Mouse (Mus musculus) midbrain, postnatal 0 days (tissue): ENCODE measurements around the gene Vipr1. TPM values are rescaled to one million over a fixed set of nuclear protein-coding genes. Genes with fewer than 3 reads are reported as not detected.

Experiments
- ATAC-seq: fragments of 200-750 bp; cut with Nextera tagmentation; 2 replicates; pipeline ENCODE4 v1.8.0; 2017; ENCODE audit warnings: moderate number of reproducible peaks, mild to moderate bottlenecking, moderate TSS enrichment, moderate library complexity; ENCODE audit not compliant: low FRiP score
- DNase-seq: peaks from one replicate; pipeline ENCODE4 v3.0.0-alpha.2; 2015; ENCODE audit warnings: low spot score
- H3K27ac ChIP-seq: fragments of 300-500 bp; sonication (generic); 2 replicates; pipeline ENCODE4 v1.5.1; 2014; ENCODE audit warnings: low read depth, mild to moderate bottlenecking, low read length, mixed read lengths
- H3K27me3 ChIP-seq: fragments of 300-500 bp; sonication (generic); 2 replicates; pipeline ENCODE4 v1.6.1; 2014; ENCODE audit warnings: low read length, control low read depth, mixed read lengths; ENCODE audit not compliant: insufficient read depth
- H3K36me3 ChIP-seq: fragments of 300-500 bp; sonication (generic); 2 replicates; pipeline ENCODE4 v1.6.1; 2014; ENCODE audit warnings: low read length, control low read depth, mixed read lengths; ENCODE audit not compliant: insufficient read depth
- H3K4me1 ChIP-seq: fragments of 300-500 bp; sonication (generic); 2 replicates; pipeline ENCODE4 v1.6.1; 2014; ENCODE audit warnings: mild to moderate bottlenecking, control low read depth, antibody characterized with exemption, low read length, mixed read lengths; ENCODE audit not compliant: insufficient read depth
- H3K4me2 ChIP-seq: fragments of 300-500 bp; sonication (generic); 2 replicates; pipeline ENCODE4 v1.6.1; 2014; ENCODE audit warnings: low read depth, mild to moderate bottlenecking, low read length, mixed read lengths; ENCODE audit not compliant: poor library complexity, severe bottlenecking
- H3K4me3 ChIP-seq: fragments of 300-500 bp; sonication (generic); 2 replicates; pipeline ENCODE4 v1.5.1; 2014; ENCODE audit warnings: low read depth, mild to moderate bottlenecking, low read length, moderate library complexity
- H3K9ac ChIP-seq: fragments of 300-500 bp; sonication (generic); replicated peaks from 2 replicates; pipeline ENCODE4 v1.6.1; 2014; ENCODE audit warnings: mild to moderate bottlenecking, low read length, moderate library complexity, mixed read lengths; ENCODE audit not compliant: poor library complexity, severe bottlenecking
- H3K9me3 ChIP-seq: fragments of 300-500 bp; sonication (generic); 2 replicates; pipeline ENCODE4 v1.6.1; 2016; ENCODE audit warnings: low read length, control low read depth
- CTCF ChIP-seq: IDR thresholded peaks from 2 replicates; pipeline ENCODE4 v1.5.1; 2016; ENCODE audit warnings: antibody characterized with exemption, mild to moderate bottlenecking
- WGBS: fragments of 180-500 bp; shearing (Covaris S2); extraction: QIAGEN DNeasy Blood & Tissue Kit; methylation state at CpG from one replicate; pipeline ENCODE4 v1.1.7; 2014; 5-methylcytosine and 5-hydroxymethylcytosine counted together
- polyA plus RNA-seq: library from polyadenylated mRNA; unstranded; fragments of >200 nt; fragmentation: Nextera tagmentation; extraction: Ambion mirVana; gene quantifications from 2 replicates; pipeline ENCODE4 v1.2.1, GENCODE M21; 2015
- total RNA-seq: library from RNA; depleted of rRNA; stranded (reverse); fragments of >200 nt; gene quantifications from 2 replicates; pipeline ENCODE4 v1.2.3, GENCODE M21; 2014

Gene Vipr1
- total and polyA plus RNA-seq, 2 experiments from 2014 or later, result 0.26 to 0.82 TPM

DNA sequence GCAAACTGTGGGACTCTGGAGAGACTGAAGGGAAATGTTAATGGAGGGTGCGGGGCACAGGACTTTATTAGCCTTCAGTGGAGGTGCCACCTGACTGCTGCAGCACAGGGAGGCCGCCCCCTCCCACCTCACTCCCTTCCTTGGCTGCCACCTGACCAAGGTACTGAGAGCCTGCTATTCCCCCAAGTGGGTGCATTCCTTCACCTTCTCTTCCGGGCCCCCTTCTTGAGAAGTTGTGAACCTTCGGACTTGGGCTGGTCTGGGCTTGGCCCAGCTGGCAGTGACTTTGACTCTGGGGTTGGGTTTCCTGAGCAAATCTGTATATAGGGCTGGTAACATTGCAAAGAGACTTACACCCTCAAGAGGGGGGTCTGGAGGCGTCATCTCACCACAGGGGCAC is 13.8 kb downstream of the Vipr1 start:
- H3K4me1 ChIP-seq, result no peaks in the 10 kb centered on the region
- 88% methylated on average over 5 of the region's 5 CpGs for WGBS
- ATAC-seq, result no peak
- H3K9me3 ChIP-seq, result no peaks in the 10 kb centered on the region
- H3K27ac ChIP-seq, result no peak overlapping the region
- H3K4me2 ChIP-seq, result no peak overlapping the region
- DNase-seq, result no peak
- no peak overlapping the region for H3K9ac ChIP-seq
- no peaks in the 10 kb centered on the region for H3K27me3 ChIP-seq
- H3K4me3 ChIP-seq, result no peak overlapping the region
- no peaks in the 10 kb centered on the region for H3K36me3 ChIP-seq
- TF ChIP-seq CTCF, result no peak

DNA sequence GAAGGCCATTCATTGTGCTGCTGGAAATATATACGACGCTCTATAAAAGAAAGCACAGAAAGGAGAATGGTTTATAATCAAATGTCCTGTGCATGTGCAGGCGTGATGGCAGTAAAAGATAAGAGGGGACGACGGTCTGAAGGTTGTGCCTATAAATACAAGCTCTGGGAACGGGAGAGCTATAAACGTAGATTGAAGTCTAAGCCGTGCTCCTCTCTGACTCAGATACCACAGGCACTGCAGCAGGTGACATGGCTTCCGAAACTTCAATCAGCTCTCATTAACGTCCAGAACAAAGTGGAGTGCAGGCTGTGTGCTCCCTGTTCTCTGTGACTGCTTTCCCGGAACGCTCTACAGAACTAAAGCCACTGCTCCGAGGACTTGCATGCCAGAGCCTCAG is 14.6 kb downstream of the Vipr1 start:
- Histone ChIP-seq H3K27me3 (no peaks in the 10 kb centered on the region), H3K4me2 (no peak overlapping the region), H3K4me1 (no peaks in the 10 kb centered on the region), H3K9ac (no peak overlapping the region), H3K9me3 (no peaks in the 10 kb centered on the region), H3K4me3 (no peak overlapping the region), H3K27ac (no peak overlapping the region), H3K36me3 (no peaks in the 10 kb centered on the region)
- WGBS, result 61% methylated on average over 13 of the region's 13 CpGs
- ATAC-seq, result no peak
- TF ChIP-seq CTCF, result no peak
- no peak for DNase-seq

DNA sequence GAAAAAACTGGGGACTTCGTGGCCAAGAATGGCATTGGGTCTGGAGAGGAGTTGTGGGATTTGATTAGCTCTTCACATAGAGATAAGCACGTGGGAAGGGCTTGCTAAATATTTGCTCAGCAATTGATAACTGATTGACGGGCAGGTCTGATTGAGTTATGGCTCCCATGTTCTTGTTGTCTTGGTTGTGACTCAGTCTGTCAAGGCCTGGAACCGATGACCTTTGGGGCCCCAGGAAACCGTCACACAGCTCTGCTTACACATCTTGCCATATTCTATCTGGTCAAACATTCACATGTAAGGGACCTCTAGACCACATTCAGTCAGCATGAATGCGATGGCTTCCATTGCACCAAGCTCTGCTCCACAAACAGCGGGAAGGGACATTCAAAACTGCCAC is 15.7 kb downstream of the Vipr1 start:
- no peak for DNase-seq
- WGBS, result 85% methylated on average over 7 of the region's 7 CpGs
- no peak for TF ChIP-seq CTCF
- Histone ChIP-seq H3K36me3 (no peaks in the 10 kb centered on the region), H3K27me3 (no peaks in the 10 kb centered on the region), H3K4me1 (no peaks in the 10 kb centered on the region), H3K9me3 (no peaks in the 10 kb centered on the region), H3K9ac (no peak overlapping the region), H3K4me2 (no peak overlapping the region), H3K27ac (no peak overlapping the region), H3K4me3 (no peak overlapping the region)
- no peak for ATAC-seq

DNA sequence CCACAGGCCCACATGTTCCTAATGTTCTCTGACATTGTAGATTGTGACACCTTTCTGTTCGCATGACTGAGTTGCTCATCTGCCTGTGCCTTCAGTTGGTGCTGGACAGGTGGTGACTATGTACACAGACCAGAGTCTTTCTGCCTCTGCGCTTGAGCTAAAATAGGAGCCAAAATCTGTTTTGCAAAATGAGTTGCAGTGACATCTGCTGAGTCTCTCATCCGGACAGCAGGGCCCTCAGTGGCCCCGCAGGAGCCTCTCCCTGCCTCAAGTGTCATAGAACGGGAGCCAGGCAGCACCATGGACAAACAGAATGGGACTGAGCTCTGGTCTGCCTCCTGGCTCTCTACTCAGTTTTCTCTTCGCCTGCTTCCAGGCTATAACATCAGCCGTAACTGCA is 17.3 kb downstream of the Vipr1 start:
- Histone ChIP-seq H3K27ac (no peak overlapping the region), H3K9ac (no peak overlapping the region), H3K4me3 (no peak overlapping the region), H3K4me2 (no peak overlapping the region), H3K36me3 (no peaks in the 10 kb centered on the region), H3K27me3 (no peaks in the 10 kb centered on the region), H3K4me1 (no peaks in the 10 kb centered on the region), H3K9me3 (no peaks in the 10 kb centered on the region)
- no peak for TF ChIP-seq CTCF
- DNase-seq (no peak), ATAC-seq (no peak)
- 80% methylated on average over 7 of the region's 7 CpGs for WGBS

DNA sequence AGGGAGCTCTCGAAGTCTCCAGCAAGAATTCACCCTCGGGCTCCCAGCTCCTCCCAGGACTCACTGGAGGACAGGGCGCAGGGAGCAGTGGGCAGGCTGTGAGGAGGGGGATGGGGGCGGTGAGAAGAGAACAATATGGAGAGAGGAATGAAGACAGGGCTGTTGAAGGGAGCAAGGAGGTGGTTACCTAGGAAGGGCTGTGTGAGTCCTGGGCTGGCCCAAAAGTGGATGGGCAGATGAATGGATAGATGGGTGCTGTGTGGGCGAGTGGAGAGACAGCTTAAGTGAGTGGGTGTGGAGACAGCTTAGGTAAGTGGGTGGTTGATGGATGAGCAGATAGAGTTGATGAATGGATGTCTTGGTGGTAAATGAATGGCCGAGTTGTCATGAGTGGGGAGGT is 21.0 kb downstream of the Vipr1 start:
- Histone ChIP-seq H3K27ac (no peak overlapping the region), H3K4me3 (no peak overlapping the region), H3K4me2 (no peak overlapping the region), H3K9ac (no peak overlapping the region), H3K9me3 (no peaks in the 10 kb centered on the region), H3K4me1 (no peaks in the 10 kb centered on the region), H3K27me3 (no peaks in the 10 kb centered on the region), H3K36me3 (no peaks in the 10 kb centered on the region)
- ATAC-seq, result no peak
- TF ChIP-seq CTCF, result no peak
- no peak for DNase-seq
- 86% methylated on average over 6 of the region's 6 CpGs for WGBS

DNA sequence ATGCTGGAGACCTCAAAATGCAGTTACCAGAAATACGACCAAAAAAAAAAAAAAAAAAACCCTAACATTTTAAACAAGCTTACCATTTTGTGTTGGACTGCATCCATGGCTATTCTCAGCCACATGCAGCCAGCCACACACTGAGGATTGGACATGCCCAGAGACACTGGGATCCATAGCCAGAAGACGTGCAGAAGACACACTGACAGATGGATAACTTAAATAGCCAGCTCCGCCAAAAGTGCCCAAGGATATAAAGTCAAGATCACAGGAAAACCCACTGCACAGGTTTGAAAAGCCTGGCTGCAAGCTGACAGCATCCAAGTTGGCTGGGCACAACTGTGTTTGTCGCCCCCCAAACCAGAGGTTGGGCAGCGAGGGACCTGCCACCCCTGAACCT is 21.6 kb downstream of the Vipr1 start:
- no peak overlapping the region for H3K9ac ChIP-seq
- no peak overlapping the region for H3K4me3 ChIP-seq
- WGBS, result 84% methylated on average over 5 of the region's 5 CpGs
- H3K36me3 ChIP-seq, result no peaks in the 10 kb centered on the region
- ATAC-seq, result no peak
- TF ChIP-seq CTCF, result no peak
- no peaks in the 10 kb centered on the region for H3K4me1 ChIP-seq
- no peaks in the 10 kb centered on the region for H3K9me3 ChIP-seq
- H3K27ac ChIP-seq, result no peak overlapping the region
- H3K27me3 ChIP-seq, result no peaks in the 10 kb centered on the region
- DNase-seq, result no peak
- no peak overlapping the region for H3K4me2 ChIP-seq
